24 mouse cellular contexts compared by ENCODE assay signal in the genomic region with DNA sequence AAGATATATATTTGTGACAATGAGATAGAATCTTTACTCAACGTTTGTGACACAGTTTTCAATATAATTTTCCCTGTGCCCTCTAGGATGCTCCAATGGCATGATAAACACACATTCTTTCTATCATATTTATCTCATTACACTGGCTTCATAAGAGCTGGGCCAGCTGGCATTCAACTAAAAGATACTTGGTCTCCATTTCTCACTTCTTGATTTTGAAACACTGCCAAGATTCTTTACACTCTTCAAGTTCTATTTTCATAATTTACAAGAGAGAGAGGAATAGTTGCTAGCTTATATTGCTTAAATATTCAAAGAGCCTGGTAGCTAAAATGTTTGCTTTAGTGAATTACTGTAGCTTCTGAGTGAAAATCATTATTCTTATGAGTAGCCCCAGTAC.
DNase-seq lines count a peak whose midpoint lies in the region; ATAC-seq and TF ChIP-seq lines count a peak whose summit lies in the region.
"Had no signal": no experiment of that assay in that cellular context is flagged by ENCODE, and none has a peak within 500 bp of the region (broad histone marks: within the 10 kb centered on the region; RNA-seq: fewer than 3 reads in every experiment).

No protein-coding gene starts in this region.

- no peaks in the 10 kb centered on the region for H3K4me1 ChIP-seq in lung, embryonic 14.5 days (ENCODE audit: insufficient read depth)
- H3K4me1 ChIP-seq: embryonic facial prominence, embryonic 15.5 days; forebrain, embryonic 13.5 days; heart, embryonic 10.5 days; hindbrain, embryonic 12.5 days had no signal

- TF ChIP-seq CTCF in lung, embryonic 14.5 days (IDR thresholded peaks at IDR 0.05; ENCODE audit: low read depth), result no peak
- no peak for TF ChIP-seq CTCF in brain, embryonic 14.5 days (IDR thresholded peaks at IDR 0.05; ENCODE audit: borderline replicate concordance, extremely low read depth, insufficient read depth, insufficient read length)

- no peak overlapping the region for H3K4me3 ChIP-seq in lung, embryonic 14.5 days (ENCODE audit: low read depth, low read length)
- H3K4me3 ChIP-seq: embryonic facial prominence, embryonic 15.5 days; erythroblast, embryonic 14.5 days; forebrain, embryonic 13.5 days; gastrocnemius, adult 2 months; heart, embryonic 10.5 days; hindbrain, embryonic 12.5 days had no signal

- DNase-seq in frontal cortex, postnatal 36 days (ENCODE audit: low spot score in 2 of 2), result no peak
- peak; percentile 66 for DNase-seq in lung, embryonic 14.5 days
- no peak for DNase-seq in lung, postnatal 36 days
- DNase-seq in brain, embryonic 14.5 days (ENCODE audit: low read depth), result peak; percentile 69
- DNase-seq in neural tube, embryonic 10.5 days (ENCODE audit: extremely low spot score, low spot score), result no peak
- DNase-seq in adrenal gland, postnatal 14 days, result no peak
- DNase-seq: adrenal gland, adult 8-10 months; cerebellum, adult 11 months; cerebellum, adult 8-10 months; cerebellum, postnatal 14 days; embryo, embryonic 11 days; gastrocnemius, adult 2 months; gastrocnemius, postnatal 25 days; heart, postnatal 10 days; heart, postnatal 4 days had no signal

- 27% methylated on average over 1 of the region's 1 CpGs for WGBS in lung, embryonic 14.5 days

- H3K9me3 ChIP-seq in lung, embryonic 14.5 days (ENCODE audit: low read depth, low read length), result no peaks in the 10 kb centered on the region
- H3K9me3 ChIP-seq: embryonic facial prominence, embryonic 15.5 days; forebrain, embryonic 13.5 days; heart, embryonic 10.5 days; hindbrain, embryonic 12.5 days had no signal

- peak; percentile 52 for ATAC-seq in frontal cortex, adult (ENCODE audit: low TSS enrichment)
- no peak for ATAC-seq in lung, embryonic 14.5 days (ENCODE audit: insufficient read depth)
- ATAC-seq: forebrain, embryonic 13.5 days; hindbrain, embryonic 16.5 days; inflammation-experienced regulatory T-cells, adult 6 months; intestine, postnatal 0 days had no signal

- no peak overlapping the region for H3K9ac ChIP-seq in lung, embryonic 14.5 days
- H3K9ac ChIP-seq: embryonic facial prominence, embryonic 15.5 days; forebrain, embryonic 13.5 days; hindbrain, embryonic 12.5 days had no signal

- no peaks in the 10 kb centered on the region for H3K36me3 ChIP-seq in lung, embryonic 14.5 days (ENCODE audit: insufficient read depth)
- H3K36me3 ChIP-seq: embryonic facial prominence, embryonic 15.5 days; heart, embryonic 10.5 days; hindbrain, embryonic 12.5 days had no signal

- H3K27me3 ChIP-seq in lung, embryonic 14.5 days (ENCODE audit: insufficient read depth, low read length), result no peaks in the 10 kb centered on the region
- H3K27me3 ChIP-seq: embryonic facial prominence, embryonic 15.5 days; forebrain, embryonic 13.5 days; hindbrain, embryonic 12.5 days had no signal

- no peak overlapping the region for H3K27ac ChIP-seq in lung, embryonic 14.5 days (ENCODE audit: low read depth)
- H3K27ac ChIP-seq: embryonic facial prominence, embryonic 15.5 days; forebrain, embryonic 13.5 days; gastrocnemius, adult 2 months; heart, embryonic 10.5 days; hindbrain, embryonic 12.5 days had no signal

- H3K4me2 ChIP-seq in lung, embryonic 14.5 days, result no peak overlapping the region
- H3K4me2 ChIP-seq: embryonic facial prominence, embryonic 15.5 days; forebrain, embryonic 13.5 days; hindbrain, embryonic 12.5 days had no signal

- no peak for TF ChIP-seq POLR2A in brain, embryonic 14.5 days (IDR thresholded peaks at IDR 0.05; ENCODE audit: borderline replicate concordance, extremely low read depth, insufficient read depth, insufficient read length, poor library complexity, severe bottlenecking)

Comparison
In these comparisons a context has a peak if more than half of its experiments do, and no peak if none do; other contexts are left out.
1. DNase-seq: peak in lung, embryonic 14.5 days (single experiment) and brain, embryonic 14.5 days (single experiment); none in frontal cortex, postnatal 36 days (0 of 2), lung, postnatal 36 days (single experiment), neural tube, embryonic 10.5 days (single experiment) and adrenal gland, postnatal 14 days (single experiment).